Mouse (Mus musculus) CH12.LX (cell line): Measurements from ENCODE around the gene Art3.

Experiments
- BHLHE40 ChIP-seq: IDR thresholded peaks from 2 replicates; pipeline ENCODE4 v1.6.1; 2011; ENCODE audit warnings: mild to moderate bottlenecking, low read depth, low read length, improper control_type of control experiment
- CTCF ChIP-seq, 2 experiments: IDR thresholded peaks in 1 of 2; conservative IDR thresholded peaks in 1 of 2; 2 replicates each; pipeline ENCODE4 v1.5.1; 2011 to 2012; ENCODE audit warnings: low read depth in 2 of 2, low read length in 2 of 2, improper control_type of control experiment in 1 of 2, inconsistent platforms in 1 of 2, mild to moderate bottlenecking in 1 of 2, moderate library complexity in 1 of 2
- E2F4 ChIP-seq: IDR thresholded peaks from 2 replicates; pipeline ENCODE4 v1.6.1; 2011; ENCODE audit warnings: low read depth, low read length, improper control_type of control experiment; ENCODE audit not compliant: insufficient replicate concordance
- EP300 ChIP-seq: IDR thresholded peaks from 2 replicates; pipeline ENCODE4 v1.6.1; 2011; ENCODE audit warnings: low read length, improper control_type of control experiment
- ETS1 ChIP-seq: conservative IDR thresholded peaks from 2 replicates; pipeline ENCODE4 v1.6.1; 2012; ENCODE audit warnings: low read depth, mild to moderate bottlenecking, inconsistent platforms, low read length, improper control_type of control experiment, moderate library complexity
- GABPA ChIP-seq: IDR thresholded peaks from 2 replicates; pipeline ENCODE4 v1.6.1; 2012; ENCODE audit warnings: low read depth, low read length, improper control_type of control experiment, inconsistent platforms; ENCODE audit not compliant: insufficient replicate concordance
- HCFC1 ChIP-seq: IDR thresholded peaks from 2 replicates; pipeline ENCODE4 v1.6.1; 2012; ENCODE audit warnings: low read depth, mild to moderate bottlenecking, inconsistent platforms, low read length, improper control_type of control experiment
- IRF4 ChIP-seq: IDR thresholded peaks from 2 replicates; pipeline ENCODE4 v1.6.1; 2014; ENCODE audit warnings: low read depth, mild to moderate bottlenecking, inconsistent platforms, low read length, improper control_type of control experiment
- KAT2A ChIP-seq: IDR thresholded peaks from 2 replicates; pipeline ENCODE4 v1.6.1; 2012; ENCODE audit warnings: low read length, improper control_type of control experiment, inconsistent platforms; ENCODE audit not compliant: insufficient replicate concordance
- MAX ChIP-seq: IDR thresholded peaks from 2 replicates; pipeline ENCODE4 v1.6.1; 2011; ENCODE audit warnings: low read length, improper control_type of control experiment
- POLR2A ChIP-seq: IDR thresholded peaks from 2 replicates; pipeline ENCODE4 v1.6.1; 2011; ENCODE audit warnings: low read depth, mild to moderate bottlenecking, improper control_type of control experiment, low read length
- TBP ChIP-seq: conservative IDR thresholded peaks from 2 replicates; pipeline ENCODE4 v1.6.1; 2011; ENCODE audit warnings: low read depth, low read length, improper control_type of control experiment
- TCF12 ChIP-seq: IDR thresholded peaks from 2 replicates; pipeline ENCODE4 v1.6.1; 2014; ENCODE audit warnings: low read depth, mild to moderate bottlenecking, inconsistent platforms, low read length, improper control_type of control experiment
- USF1 ChIP-seq: IDR thresholded peaks from 2 replicates; pipeline ENCODE4 v1.6.1; 2014; ENCODE audit warnings: low read depth, mild to moderate bottlenecking, inconsistent platforms, low read length, improper control_type of control experiment

DNA sequence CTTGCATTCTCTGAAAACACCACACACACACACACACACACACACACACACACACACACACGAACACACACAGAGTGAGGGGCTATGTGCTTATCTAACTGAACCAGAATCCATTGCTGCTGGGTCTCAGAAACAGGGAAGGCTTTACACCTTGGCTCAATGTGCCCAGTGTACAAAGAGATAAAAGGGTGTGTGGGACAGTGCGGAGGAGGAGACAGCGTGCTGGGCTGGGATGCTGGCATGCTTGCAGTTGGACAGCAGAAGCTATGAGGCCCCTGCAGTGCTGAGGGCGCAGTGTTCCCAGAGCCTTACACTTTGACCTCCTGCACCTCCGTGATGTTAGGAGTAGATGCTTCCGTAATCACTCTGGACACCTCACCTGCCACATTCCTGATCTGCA lies 64.8 kb downstream of the Art3 start:
- no peak for TF ChIP-seq POLR2A
- TF ChIP-seq USF1: no peak
- TF ChIP-seq CTCF (conservative IDR thresholded peaks at IDR 0.05 in 1 of 2, IDR thresholded peaks at IDR 0.05 in 1 of 2; ENCODE audit: low read depth in 2 of 2, low read length in 2 of 2): no peak
- no peak for TF ChIP-seq E2F4
- no peak for TF ChIP-seq KAT2A
- no peak for TF ChIP-seq GABPA
- TF ChIP-seq EP300: no peak
- no peak for TF ChIP-seq MAX
- TF ChIP-seq ETS1: no peak
- no peak for TF ChIP-seq HCFC1
- no peak for TF ChIP-seq IRF4
- no peak for TF ChIP-seq TBP
- no peak for TF ChIP-seq TCF12
- no peak for TF ChIP-seq BHLHE40
